ENCODE assay signal across 8 mouse cellular contexts in genomic region chr12:84148622-84149012, GRCm38 (mm10). TPM values are rescaled to one million over a fixed set of nuclear protein-coding genes. Genes with fewer than 3 reads are reported as not detected.
DNase-seq lines count a peak whose midpoint lies in the region; ATAC-seq and TF ChIP-seq lines count a peak whose summit lies in the region.

No protein-coding gene starts in this region.

- no peaks in the 10 kb centered on the region for H3K9me3 ChIP-seq in heart, embryonic 14.5 days (ENCODE audit: control insufficient read depth, low read length)
- H3K9me3 ChIP-seq in hindbrain, embryonic 11.5 days (ENCODE audit: control insufficient read depth, low read length), result no peaks in the 10 kb centered on the region
- H3K9me3 ChIP-seq in midbrain, embryonic 11.5 days (ENCODE audit: control insufficient read depth, low read length), result no peaks in the 10 kb centered on the region

- peak overlapping the region; percentile 66 to 80 for H3K4me3 ChIP-seq in heart, embryonic 14.5 days (ENCODE audit: control insufficient read depth in 1 of 2, insufficient read depth in 1 of 2, low read depth in 1 of 2, low read length in 2 of 2)
- peak overlapping the region; percentile 80 for H3K4me3 ChIP-seq in bone marrow, adult 2 months (replicated peaks; ENCODE audit: control insufficient read depth, low read depth, low read length)
- H3K4me3 ChIP-seq in hindbrain, embryonic 11.5 days (ENCODE audit: low read depth, low read length), result peak overlapping the region; percentile 52
- H3K4me3 ChIP-seq in midbrain, embryonic 11.5 days (ENCODE audit: low read depth, low read length), result peak overlapping the region; percentile 60

- no peak for TF ChIP-seq POLR2A in bone marrow, adult 2 months (IDR thresholded peaks at IDR 0.05; ENCODE audit: borderline replicate concordance, control insufficient read depth, low read depth, low read length)

- peaks cover 39% of the 10 kb centered on the region for H3K36me3 ChIP-seq in heart, embryonic 14.5 days (ENCODE audit: control insufficient read depth, insufficient read depth, low read length)
- no peaks in the 10 kb centered on the region for H3K36me3 ChIP-seq in hindbrain, embryonic 11.5 days (ENCODE audit: control insufficient read depth, insufficient read depth, low read length)
- H3K36me3 ChIP-seq in midbrain, embryonic 11.5 days (ENCODE audit: control insufficient read depth, insufficient read depth, low read length), result no peaks in the 10 kb centered on the region; the same call in none of the 2 replicates

- DNase-seq in heart, postnatal 4 days, result no peak
- DNase-seq in hindbrain, embryonic 11.5 days (ENCODE audit: low spot score), result no peak
- DNase-seq in midbrain, embryonic 11.5 days (ENCODE audit: low spot score, missing footprints), result no peak
- DNase-seq in gastrocnemius, postnatal 4 days (ENCODE audit: low spot score in 2 of 2), result no peak
- DNase-seq in cerebellum, adult 9-11 months, result no peak
- DNase-seq in cerebellum, adult 8-10 months, result no peak

- H3K27ac ChIP-seq in heart, embryonic 14.5 days (replicated peaks in 1 of 2; ENCODE audit: control insufficient read depth in 1 of 2, insufficient read depth in 1 of 2, low read depth in 2 of 2, low read length in 2 of 2), result no peak overlapping the region
- H3K27ac ChIP-seq in bone marrow, adult 2 months (ENCODE audit: control insufficient read depth, insufficient read depth, low read depth, low read length, poor library complexity), result no peak overlapping the region; the same call in none of the 2 replicates
- 0 out of 2 replicates have a peak overlapping the region, but pooled peaks have one; percentile 51 for H3K27ac ChIP-seq in hindbrain, embryonic 11.5 days (ENCODE audit: low read depth, low read length)
- H3K27ac ChIP-seq in midbrain, embryonic 11.5 days (ENCODE audit: low read depth, low read length), result no peak overlapping the region

- H3K9ac ChIP-seq in heart, embryonic 14.5 days (ENCODE audit: low read length), result peak overlapping the region; percentile 75
- peak overlapping the region; percentile 49 for H3K9ac ChIP-seq in hindbrain, embryonic 11.5 days (ENCODE audit: low read depth, low read length)
- peak overlapping the region; percentile 62 for H3K9ac ChIP-seq in midbrain, embryonic 11.5 days (ENCODE audit: low read length)

- peak overlapping the region; percentile 95 for H3K4me2 ChIP-seq in heart, embryonic 14.5 days (ENCODE audit: low read length)
- peak overlapping the region; percentile 56 for H3K4me2 ChIP-seq in hindbrain, embryonic 11.5 days (replicated peaks; ENCODE audit: low read depth, low read length)
- peak overlapping the region; percentile 81 for H3K4me2 ChIP-seq in midbrain, embryonic 11.5 days

- TF ChIP-seq CTCF in bone marrow, adult 2 months (IDR thresholded peaks at IDR 0.05; ENCODE audit: control insufficient read depth, insufficient read depth, low read length), result no peak

- peaks cover 17 to 30% of the 10 kb centered on the region in 2 experiments for H3K4me1 ChIP-seq in heart, embryonic 14.5 days (ENCODE audit: control insufficient read depth in 2 of 2, insufficient read depth in 2 of 2, low read length in 2 of 2)
- H3K4me1 ChIP-seq in bone marrow, adult 2 months (ENCODE audit: control insufficient read depth, insufficient read depth, low read length), result no peaks in the 10 kb centered on the region; the same call in 1 of the 2 replicates
- H3K4me1 ChIP-seq in hindbrain, embryonic 11.5 days (replicated peaks; ENCODE audit: control insufficient read depth, insufficient read depth, low read length), result peaks cover 9% of the 10 kb centered on the region
- H3K4me1 ChIP-seq in midbrain, embryonic 11.5 days (ENCODE audit: control insufficient read depth, insufficient read depth, low read length), result peaks cover 14% of the 10 kb centered on the region

- WGBS in heart, embryonic 14.5 days, result 21% methylated on average over 10 of the region's 10 CpGs
- 24% methylated on average over 10 of the region's 10 CpGs for WGBS in bone marrow, adult 2 months
- WGBS in hindbrain, embryonic 11.5 days, result 12% methylated on average over 10 of the region's 10 CpGs
- WGBS in midbrain, embryonic 11.5 days, result 8% methylated on average over 10 of the region's 10 CpGs

- no peaks in the 10 kb centered on the region for H3K27me3 ChIP-seq in heart, embryonic 14.5 days (ENCODE audit: control insufficient read depth, insufficient read depth, low read length)
- H3K27me3 ChIP-seq in hindbrain, embryonic 11.5 days (ENCODE audit: control insufficient read depth, insufficient read depth, low read length), result no peaks in the 10 kb centered on the region
- no peaks in the 10 kb centered on the region for H3K27me3 ChIP-seq in midbrain, embryonic 11.5 days (ENCODE audit: control insufficient read depth, insufficient read depth, low read length)

- ATAC-seq in heart, embryonic 14.5 days (ENCODE audit: insufficient number of reproducible peaks, insufficient read depth, low FRiP score, low read depth), result no peak
- peak; percentile 31 for ATAC-seq in hindbrain, embryonic 11.5 days (ENCODE audit: low FRiP score)
- peak; percentile 57 for ATAC-seq in midbrain, embryonic 11.5 days (ENCODE audit: low FRiP score)

RNA-seq across cellular contexts. Expression of gene Pnma1, which starts 0.3 kb away (rescaled TPM):
- polyA plus RNA-seq in heart, embryonic 14.5 days (2014; fragmentation: Nextera tagmentation; extraction: Ambion mirVana), result 0.43 and 0.68 TPM in 2 replicates
- total RNA-seq in heart, postnatal 4 days (2021), result under 1 TPM; 0.54 to 0.62 TPM
- 1.8 and 2.8 TPM in 2 replicates for polyA plus RNA-seq in bone marrow, adult 2 months (2011; ENCODE audit: insufficient read depth, insufficient read length, low replicate concordance, missing spikeins)
- 2.4 and 2.6 TPM in 2 replicates for polyA plus RNA-seq in hindbrain, embryonic 11.5 days (2014; fragmentation: Nextera tagmentation; extraction: Ambion mirVana)
- 3.4 and 3.8 TPM in 2 replicates for polyA plus RNA-seq in midbrain, embryonic 11.5 days (2014; fragmentation: Nextera tagmentation; extraction: Ambion mirVana)
- under 1 TPM; 0.54 to 0.81 TPM for total RNA-seq in gastrocnemius, postnatal 4 days (2021)

RNA-seq across cellular contexts. Expression of gene Dnal1, which starts 34.5 kb away (rescaled TPM):
- polyA plus RNA-seq in heart, embryonic 14.5 days (2014; fragmentation: Nextera tagmentation; extraction: Ambion mirVana), result 2.4 and 3.4 TPM in 2 replicates
- 10 to 100 TPM in 1 of 2 experiments, 1 to 10 TPM in 1; 9.2 to 12.3 TPM for total RNA-seq in heart, postnatal 4 days (2021)
- polyA plus RNA-seq in bone marrow, adult 2 months (2011; ENCODE audit: insufficient read depth, insufficient read length, low replicate concordance, missing spikeins), result 0.60 and 1.7 TPM in 2 replicates
- 4.8 and 6.3 TPM in 2 replicates for polyA plus RNA-seq in hindbrain, embryonic 11.5 days (2014; fragmentation: Nextera tagmentation; extraction: Ambion mirVana)
- polyA plus RNA-seq in midbrain, embryonic 11.5 days (2014; fragmentation: Nextera tagmentation; extraction: Ambion mirVana), result 4.9 and 5.4 TPM in 2 replicates
- 10 to 100 TPM; 10.2 to 14.8 TPM for total RNA-seq in gastrocnemius, postnatal 4 days (2021)

RNA-seq across cellular contexts. Expression of gene Acot6, which starts 48.2 kb away (rescaled TPM):
- 1.4 TPM in 2 replicates for polyA plus RNA-seq in heart, embryonic 14.5 days (2014; fragmentation: Nextera tagmentation; extraction: Ambion mirVana)
- total RNA-seq in heart, postnatal 4 days (2021), result 1 to 10 TPM; 2.9 to 3.4 TPM
- 0.62 and 0.75 TPM in 2 replicates for polyA plus RNA-seq in bone marrow, adult 2 months (2011; ENCODE audit: insufficient read depth, insufficient read length, low replicate concordance, missing spikeins)
- polyA plus RNA-seq in hindbrain, embryonic 11.5 days (2014; fragmentation: Nextera tagmentation; extraction: Ambion mirVana), result 0.76 and 0.91 TPM in 2 replicates
- polyA plus RNA-seq in midbrain, embryonic 11.5 days (2014; fragmentation: Nextera tagmentation; extraction: Ambion mirVana), result 1.2 and 1.6 TPM in 2 replicates
- 1 to 10 TPM; 3.2 to 4.3 TPM for total RNA-seq in gastrocnemius, postnatal 4 days (2021)
